Mouse (Mus musculus) spleen, adult 2 months (tissue): Measurements from ENCODE around the gene Ptch2.

Source experiments
- CTCF ChIP-seq: fragments of 200-500 bp; IDR thresholded peaks from 2 replicates; pipeline ENCODE4 v1.5.1; 2011; ENCODE audit warnings: mild to moderate bottlenecking, inconsistent platforms; ENCODE audit not compliant: insufficient read depth, insufficient read length, insufficient replicate concordance; ENCODE audit errors: extremely low read depth
- POLR2A ChIP-seq: fragments of 200-500 bp; IDR thresholded peaks from 2 replicates; pipeline ENCODE4 v1.6.1; 2011; ENCODE audit warnings: low read depth, low read length, inconsistent platforms

DNA sequence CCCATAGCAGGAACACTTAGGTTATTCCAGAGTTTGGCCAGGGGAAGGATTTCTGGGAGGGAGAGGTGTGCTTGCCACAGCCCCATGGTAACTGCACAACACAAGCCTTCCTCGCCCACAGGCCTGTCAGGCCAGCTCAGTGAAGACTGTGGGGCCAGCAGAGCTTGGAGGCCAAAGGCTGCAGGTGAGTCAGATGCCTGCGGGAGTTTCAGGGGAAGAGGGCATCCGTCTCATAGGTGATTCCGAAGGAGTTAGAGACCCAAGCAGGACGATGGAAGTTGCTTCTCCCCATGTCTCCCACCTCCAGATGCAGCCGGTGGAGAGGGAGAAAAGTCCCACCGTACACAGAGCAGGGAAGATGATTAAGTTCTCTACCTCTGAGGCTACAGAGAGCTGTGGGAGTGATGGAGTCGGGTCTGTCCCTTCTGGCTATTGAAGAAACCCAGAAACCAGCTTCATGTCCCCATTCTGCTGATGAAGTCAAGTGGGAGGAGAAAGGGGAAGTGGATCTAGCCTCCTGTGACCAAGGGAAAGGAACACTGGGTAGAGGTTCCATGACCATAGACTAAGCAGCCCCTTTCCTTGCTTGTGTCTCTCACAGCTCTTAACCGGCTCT is 30.9 kb downstream of the Ptch2 start, which contains the start of gene Tctex1d4:
- TF ChIP-seq CTCF (no peak), POLR2A (no peak)
